Mouse (Mus musculus) regulatory T cell (primary cell): ENCODE results near the gene Ninj1.

ENCODE experiments used
- in situ Hi-C: fragments of 300-600 bp; cut with MboI, MseI; formaldehyde crosslinking; loops from one replicate; pipeline ENCODE4 v1.15.1; 2025; ENCODE audit warnings: high pct_unique_total_duplicates

Ninj1 gene

GRCm38 (mm10) chr13:49171729-49172128 lies 15.6 kb upstream of the Ninj1 start:
- in situ Hi-C loops: no loop called here

- in situ Hi-C loops: no loop called here
Observed at GRCm38 (mm10) chr13:49172335-49172734, 14.9 kb upstream of the Ninj1 start.

GRCm38 (mm10) chr13:49172971-49173596 lies 14.2 kb upstream of the Ninj1 start:
- in situ Hi-C loops: no loop called here

- in situ Hi-C loops: no loop called here
Observed at GRCm38 (mm10) chr13:49175509-49175908, 11.8 kb upstream of the Ninj1 start.

- in situ Hi-C loops: no loop called here
Observed at GRCm38 (mm10) chr13:49178839-49179585, 8.3 kb upstream of the Ninj1 start.

GRCm38 (mm10) chr13:49180274-49180673 lies 7.0 kb upstream of the Ninj1 start:
- in situ Hi-C loops: no loop called here

GRCm38 (mm10) chr13:49180691-49181090 lies 6.6 kb upstream of the Ninj1 start:
- in situ Hi-C loops: no loop called here

- in situ Hi-C loops: no loop called here
Observed at GRCm38 (mm10) chr13:49181411-49181984, 5.8 kb upstream of the Ninj1 start.

- in situ Hi-C loops: no loop called here
Observed at GRCm38 (mm10) chr13:49183161-49183560, 4.1 kb upstream of the Ninj1 start.

- in situ Hi-C loops: no loop called here
Observed at GRCm38 (mm10) chr13:49183646-49184045, 3.6 kb upstream of the Ninj1 start.

GRCm38 (mm10) chr13:49186798-49187287 lies 442 bp upstream of the Ninj1 start:
- in situ Hi-C loops: no loop called here

- in situ Hi-C loops: no loop called here
Observed at GRCm38 (mm10) chr13:49188219-49188965, 1.1 kb downstream of the Ninj1 start.

GRCm38 (mm10) chr13:49188966-49189360 lies 1.7 kb downstream of the Ninj1 start:
- in situ Hi-C loops: no loop called here

GRCm38 (mm10) chr13:49189970-49190870 lies 2.9 kb downstream of the Ninj1 start:
- in situ Hi-C loops: loop anchor here (10.0 kb wide), 1 partner anchor 1995 kb away; no protein-coding TSS in a partner anchor

GRCm38 (mm10) chr13:49190876-49191672 lies 3.8 kb downstream of the Ninj1 start:
- in situ Hi-C loops: loop anchor here (10.0 kb wide), 1 partner anchor 1994 kb away; no protein-coding TSS in a partner anchor

- in situ Hi-C loops: loop anchor here (10.0 kb wide), 1 partner anchor 1993 kb away; no protein-coding TSS in a partner anchor
Observed at GRCm38 (mm10) chr13:49191673-49192035, 4.4 kb downstream of the Ninj1 start.

GRCm38 (mm10) chr13:49192156-49192855 lies 5.0 kb downstream of the Ninj1 start:
- in situ Hi-C loops: loop anchor here (10.0 kb wide), 1 partner anchor 1992 kb away; no protein-coding TSS in a partner anchor

GRCm38 (mm10) chr13:49193650-49194049 lies 6.4 kb downstream of the Ninj1 start:
- in situ Hi-C loops: loop anchor here (10.0 kb wide), 1 partner anchor 1991 kb away; no protein-coding TSS in a partner anchor

GRCm38 (mm10) chr13:49194811-49195210 lies 7.5 kb downstream of the Ninj1 start:
- in situ Hi-C loops: loop anchor here (10.0 kb wide), 1 partner anchor 1990 kb away; no protein-coding TSS in a partner anchor
